Mouse (Mus musculus): ENCODE results near the gene Ccdc151. TPM values are rescaled to one million over a fixed set of nuclear protein-coding genes. Genes with fewer than 3 reads are reported as not detected.
A peak's percentile ranks its signal among the peaks of the same experiment; 100 is the strongest.

The Ccdc151 gene
- polyA plus RNA-seq, 1 experiment from 2014 or later = not detected

GRCm38 (mm10) chr9:21978398-21979128 is 23.9 kb downstream of the Ccdc151 start:
- WGBS = 84% methylated on average over 4 of the region's 4 CpGs
- no peaks in the 10 kb centered on the region for H3K4me1 ChIP-seq (ENCODE audit: control insufficient read depth in 2 of 2, insufficient read depth in 2 of 2, low read length in 2 of 2)
- no peak overlapping the region for H3K27ac ChIP-seq (replicated peaks in 1 of 2; ENCODE audit: control insufficient read depth in 1 of 2, insufficient read depth in 1 of 2, low read depth in 2 of 2, low read length in 2 of 2)
- no peak overlapping the region for H3K9ac ChIP-seq (ENCODE audit: low read length)
- peaks cover 25% of the 10 kb centered on the region; the same call in 1 of the 2 replicates for H3K27me3 ChIP-seq (ENCODE audit: control insufficient read depth, insufficient read depth, low read length)
- no peak for ATAC-seq (ENCODE audit: insufficient number of reproducible peaks, insufficient read depth, low FRiP score, low read depth)
- 0 out of 2 replicates have a peak, but pooled peaks cover 3% of the 10 kb centered on the region for H3K9me3 ChIP-seq (ENCODE audit: control insufficient read depth, low read length)
- no peak overlapping the region for H3K4me2 ChIP-seq (ENCODE audit: low read length)
- H3K36me3 ChIP-seq (ENCODE audit: control insufficient read depth, insufficient read depth, low read length) = no peaks in the 10 kb centered on the region
- H3K4me3 ChIP-seq (ENCODE audit: control insufficient read depth in 1 of 2, insufficient read depth in 1 of 2, low read depth in 1 of 2, low read length in 2 of 2) = no peak overlapping the region

DNA sequence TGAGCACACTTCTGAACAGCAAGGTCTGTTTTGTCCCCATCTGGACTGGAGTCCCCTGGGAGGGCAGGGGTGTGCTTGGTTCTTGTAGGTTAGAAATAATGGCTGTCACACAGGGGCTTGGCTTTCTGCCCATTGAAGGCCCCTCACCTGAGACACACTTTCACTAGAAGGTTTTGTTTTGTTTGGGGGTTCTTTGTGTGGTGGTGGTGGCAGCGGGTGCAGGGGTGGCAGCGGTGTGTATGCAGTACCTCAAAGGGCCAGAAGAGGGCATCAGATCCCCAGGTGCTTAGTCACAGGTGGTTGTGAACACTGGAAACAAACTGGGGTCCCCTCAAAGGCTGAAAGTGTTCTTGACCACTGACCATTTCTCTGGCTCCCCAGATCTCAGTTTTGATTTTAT is 24.5 kb downstream of the Ccdc151 start:
- Histone ChIP-seq H3K9ac (ENCODE audit: low read length) (no peak overlapping the region), H3K27me3 (ENCODE audit: control insufficient read depth, insufficient read depth, low read length) (0 out of 2 replicates have a peak, but pooled peaks cover 20% of the 10 kb centered on the region), H3K4me2 (ENCODE audit: low read length) (no peak overlapping the region), H3K9me3 (ENCODE audit: control insufficient read depth, low read length) (0 out of 2 replicates have a peak, but pooled peaks cover 3% of the 10 kb centered on the region), H3K4me1 (ENCODE audit: control insufficient read depth in 2 of 2, insufficient read depth in 2 of 2, low read length in 2 of 2) (no peaks in the 10 kb centered on the region), H3K4me3 (ENCODE audit: control insufficient read depth in 1 of 2, insufficient read depth in 1 of 2, low read depth in 1 of 2, low read length in 2 of 2) (no peak overlapping the region), H3K27ac (replicated peaks in 1 of 2; ENCODE audit: control insufficient read depth in 1 of 2, insufficient read depth in 1 of 2, low read depth in 2 of 2, low read length in 2 of 2) (no peak overlapping the region), H3K36me3 (ENCODE audit: control insufficient read depth, insufficient read depth, low read length) (no peaks in the 10 kb centered on the region)
- 15% methylated on average over 2 of the region's 2 CpGs for WGBS
- no peak for ATAC-seq (ENCODE audit: insufficient number of reproducible peaks, insufficient read depth, low FRiP score, low read depth)

DNA sequence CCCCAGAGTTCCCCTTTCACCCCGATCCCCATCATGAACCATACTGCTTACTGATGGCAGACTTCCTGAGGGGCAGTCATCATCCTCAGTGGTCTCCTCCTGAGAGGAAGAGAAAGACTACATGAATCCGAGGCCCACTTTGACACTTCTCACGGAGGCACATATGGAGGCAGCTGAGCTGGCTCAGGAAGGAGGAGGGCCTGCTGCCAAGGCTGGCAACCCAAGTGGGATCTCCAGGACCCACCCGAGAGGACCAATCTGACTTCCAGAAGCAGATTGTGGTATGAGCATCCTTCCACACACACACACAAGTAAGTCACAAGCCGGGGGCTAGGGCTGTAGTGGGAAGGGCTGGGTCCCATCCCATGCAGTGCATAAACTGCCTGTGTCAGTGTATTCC is 25.1 kb downstream of the Ccdc151 start:
- 0 out of 2 replicates have a peak, but pooled peaks cover 18% of the 10 kb centered on the region for H3K27me3 ChIP-seq (ENCODE audit: control insufficient read depth, insufficient read depth, low read length)
- H3K9ac ChIP-seq (ENCODE audit: low read length) = no peak overlapping the region
- H3K9me3 ChIP-seq (ENCODE audit: control insufficient read depth, low read length) = 0 out of 2 replicates have a peak, but pooled peaks cover 3% of the 10 kb centered on the region
- no peak overlapping the region for H3K27ac ChIP-seq (replicated peaks in 1 of 2; ENCODE audit: control insufficient read depth in 1 of 2, insufficient read depth in 1 of 2, low read depth in 2 of 2, low read length in 2 of 2)
- H3K4me1 ChIP-seq (ENCODE audit: control insufficient read depth in 2 of 2, insufficient read depth in 2 of 2, low read length in 2 of 2) = no peaks in the 10 kb centered on the region
- H3K4me2 ChIP-seq (ENCODE audit: low read length) = no peak overlapping the region
- no peak overlapping the region for H3K4me3 ChIP-seq (ENCODE audit: control insufficient read depth in 1 of 2, insufficient read depth in 1 of 2, low read depth in 1 of 2, low read length in 2 of 2)
- ATAC-seq (ENCODE audit: insufficient number of reproducible peaks, insufficient read depth, low FRiP score, low read depth) = no peak
- 76% methylated on average over 5 of the region's 5 CpGs for WGBS
- H3K36me3 ChIP-seq (ENCODE audit: control insufficient read depth, insufficient read depth, low read length) = no peaks in the 10 kb centered on the region

DNA sequence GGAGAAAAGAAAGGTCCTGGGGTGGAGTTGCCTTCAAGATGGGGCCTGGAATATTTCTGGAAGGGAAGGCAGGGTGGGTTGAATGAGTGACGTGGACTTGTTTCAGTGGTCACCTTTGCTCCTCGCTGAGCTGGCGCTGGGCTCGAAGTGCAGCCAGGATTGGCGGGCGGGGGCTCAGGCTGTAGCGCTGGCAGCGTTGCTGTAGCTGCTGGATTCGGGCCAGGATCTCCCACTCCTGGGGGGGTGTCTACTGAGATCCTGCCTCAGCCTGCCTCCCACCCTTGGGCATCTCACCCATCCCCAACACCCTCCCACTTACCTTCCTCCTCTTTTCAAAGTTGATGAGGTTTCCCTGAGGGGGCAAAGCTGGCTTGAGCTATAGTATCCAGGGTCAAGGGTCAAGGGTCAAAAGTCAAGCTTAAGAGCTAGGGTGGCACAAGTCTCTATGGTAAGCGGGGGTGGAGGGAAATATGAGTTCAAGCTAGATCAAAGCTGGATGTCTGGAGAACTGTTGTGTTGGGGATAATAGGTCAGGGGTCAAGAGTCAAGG is 25.7 kb downstream of the Ccdc151 start:
- H3K27ac ChIP-seq (replicated peaks in 1 of 2; ENCODE audit: control insufficient read depth in 1 of 2, insufficient read depth in 1 of 2, low read depth in 2 of 2, low read length in 2 of 2) = no peak overlapping the region
- no peak overlapping the region for H3K4me2 ChIP-seq (ENCODE audit: low read length)
- no peak overlapping the region for H3K4me3 ChIP-seq (ENCODE audit: control insufficient read depth in 1 of 2, insufficient read depth in 1 of 2, low read depth in 1 of 2, low read length in 2 of 2)
- 0 out of 2 replicates have a peak, but pooled peaks cover 12% of the 10 kb centered on the region for H3K27me3 ChIP-seq (ENCODE audit: control insufficient read depth, insufficient read depth, low read length)
- H3K36me3 ChIP-seq (ENCODE audit: control insufficient read depth, insufficient read depth, low read length) = no peaks in the 10 kb centered on the region
- no peak for ATAC-seq (ENCODE audit: insufficient number of reproducible peaks, insufficient read depth, low FRiP score, low read depth)
- WGBS = 75% methylated on average over 9 of the region's 10 CpGs
- H3K9ac ChIP-seq (ENCODE audit: low read length) = no peak overlapping the region
- H3K4me1 ChIP-seq (ENCODE audit: control insufficient read depth in 2 of 2, insufficient read depth in 2 of 2, low read length in 2 of 2) = no peaks in the 10 kb centered on the region
- H3K9me3 ChIP-seq (ENCODE audit: control insufficient read depth, low read length) = 0 out of 2 replicates have a peak, but pooled peaks cover 3% of the 10 kb centered on the region

- no peaks in the 10 kb centered on the region for H3K4me1 ChIP-seq (ENCODE audit: control insufficient read depth in 2 of 2, insufficient read depth in 2 of 2, low read length in 2 of 2)
- no peaks in the 10 kb centered on the region for H3K9me3 ChIP-seq (ENCODE audit: control insufficient read depth, low read length)
- no peak overlapping the region for H3K27ac ChIP-seq (replicated peaks in 1 of 2; ENCODE audit: control insufficient read depth in 1 of 2, insufficient read depth in 1 of 2, low read depth in 2 of 2, low read length in 2 of 2)
- WGBS = 82% methylated on average over 4 of the region's 4 CpGs
- H3K9ac ChIP-seq (ENCODE audit: low read length) = no peak overlapping the region
- H3K4me2 ChIP-seq (ENCODE audit: low read length) = no peak overlapping the region
- H3K27me3 ChIP-seq (ENCODE audit: control insufficient read depth, insufficient read depth, low read length) = no peaks in the 10 kb centered on the region
- H3K4me3 ChIP-seq (ENCODE audit: control insufficient read depth in 1 of 2, insufficient read depth in 1 of 2, low read depth in 1 of 2, low read length in 2 of 2) = no peak overlapping the region
- no peaks in the 10 kb centered on the region for H3K36me3 ChIP-seq (ENCODE audit: control insufficient read depth, insufficient read depth, low read length)
- no peak for ATAC-seq (ENCODE audit: insufficient number of reproducible peaks, insufficient read depth, low FRiP score, low read depth)
Measured at GRCm38 (mm10) chr9:21969304-21969703, 33.1 kb downstream of the Ccdc151 start.

GRCm38 (mm10) chr9:21968883-21969282 is 33.6 kb downstream of the Ccdc151 start:
- Histone ChIP-seq H3K9ac (ENCODE audit: low read length) (no peak overlapping the region), H3K36me3 (ENCODE audit: control insufficient read depth, insufficient read depth, low read length) (no peaks in the 10 kb centered on the region), H3K4me3 (ENCODE audit: control insufficient read depth in 1 of 2, insufficient read depth in 1 of 2, low read depth in 1 of 2, low read length in 2 of 2) (no peak overlapping the region), H3K27me3 (ENCODE audit: control insufficient read depth, insufficient read depth, low read length) (no peaks in the 10 kb centered on the region), H3K9me3 (ENCODE audit: control insufficient read depth, low read length) (no peaks in the 10 kb centered on the region), H3K27ac (replicated peaks in 1 of 2; ENCODE audit: control insufficient read depth in 1 of 2, insufficient read depth in 1 of 2, low read depth in 2 of 2, low read length in 2 of 2) (no peak overlapping the region), H3K4me2 (ENCODE audit: low read length) (no peak overlapping the region), H3K4me1 (ENCODE audit: control insufficient read depth in 2 of 2, insufficient read depth in 2 of 2, low read length in 2 of 2) (peaks cover 0 to 2% of the 10 kb centered on the region in 2 experiments; a peak in 1 of 4 replicates)
- ATAC-seq (ENCODE audit: insufficient number of reproducible peaks, insufficient read depth, low FRiP score, low read depth) = no peak
- 61% methylated on average over 6 of the region's 6 CpGs for WGBS

DNA sequence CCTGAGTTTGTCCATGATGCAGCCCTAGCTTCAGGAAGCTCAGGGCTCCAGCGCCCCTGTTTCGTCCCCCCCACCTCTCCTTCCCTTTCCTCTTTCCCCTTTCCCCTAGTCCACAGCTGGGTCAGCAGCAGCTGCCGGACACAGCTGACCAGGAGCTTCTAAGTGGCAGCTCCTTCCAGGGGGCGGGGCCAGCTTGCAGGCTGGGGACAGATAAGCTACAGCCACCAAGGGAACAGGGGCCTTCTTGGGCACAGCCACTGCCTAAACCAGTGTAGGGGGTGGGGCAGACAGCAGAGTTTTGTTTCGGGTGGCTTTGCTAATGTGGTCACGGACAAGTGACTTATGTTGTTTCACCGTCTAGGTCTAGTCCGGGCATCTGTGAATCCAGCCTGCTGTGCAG is 39.0 kb downstream of the Ccdc151 start, which contains the start of gene Epor:
Gene Epor (minus strand): TSS at position 90 of the 400 bp plus-strand sequence.
- H3K27me3 ChIP-seq (ENCODE audit: control insufficient read depth, insufficient read depth, low read length) = peaks cover 19% of the 10 kb centered on the region
- peak within 1 kb of the TSS in 1 of 2 experiments; percentile 37; a peak in 2 of 4 replicates for H3K27ac ChIP-seq (replicated peaks in 1 of 2; ENCODE audit: control insufficient read depth in 1 of 2, insufficient read depth in 1 of 2, low read depth in 2 of 2, low read length in 2 of 2)
- peaks cover 19 to 35% of the 10 kb centered on the region in 2 experiments for H3K4me1 ChIP-seq (ENCODE audit: control insufficient read depth in 2 of 2, insufficient read depth in 2 of 2, low read length in 2 of 2)
- 4% methylated on average over 8 of the region's 8 CpGs for WGBS
- H3K9ac ChIP-seq (ENCODE audit: low read length) = peak within 1 kb of the TSS; percentile 67
- H3K36me3 ChIP-seq (ENCODE audit: control insufficient read depth, insufficient read depth, low read length) = 0 out of 2 replicates have a peak, but pooled peaks cover 1% of the 10 kb centered on the region
- H3K4me3 ChIP-seq (ENCODE audit: control insufficient read depth in 1 of 2, insufficient read depth in 1 of 2, low read depth in 1 of 2, low read length in 2 of 2) = peak within 1 kb of the TSS; percentile 31 to 46
- peak; percentile 66 for ATAC-seq (ENCODE audit: insufficient number of reproducible peaks, insufficient read depth, low FRiP score, low read depth)
- H3K4me2 ChIP-seq (ENCODE audit: low read length) = peak within 1 kb of the TSS; percentile 77
- no peaks in the 10 kb centered on the region for H3K9me3 ChIP-seq (ENCODE audit: control insufficient read depth, low read length)

Measured in heart, embryonic 14.5 days (tissue).